Mouse (Mus musculus) layer of hippocampus, adult 2 months (tissue): ENCODE measurements around the gene Adprhl2. TPM values are rescaled to one million over a fixed set of nuclear protein-coding genes. Genes with fewer than 3 reads are reported as not detected.

ENCODE experiments used
- DNase-seq, 2 experiments: peaks; one replicate each; pipeline ENCODE4 v3.0.0; 2022; ENCODE audit warnings: low spot score in 2 of 2
- H3K27ac ChIP-seq: fragments of 200-600 bp; 2 replicates; pipeline ENCODE4 v1.8.1; 2022
- H3K4me3 ChIP-seq: fragments of 200-600 bp; 2 replicates; pipeline ENCODE4 v1.8.1; 2022; ENCODE audit warnings: mild to moderate bottlenecking
- CTCF ChIP-seq: fragments of 200-600 bp; conservative IDR thresholded peaks from 2 replicates; pipeline ENCODE4 v1.8.1; 2022; ENCODE audit warnings: antibody characterized with exemption, mild to moderate bottlenecking, moderate library complexity
- total RNA-seq, 2 experiments: library from RNA; stranded (reverse); gene quantifications; 2 replicates each; pipeline ENCODE4 v1.2.3; 2021

The Adprhl2 gene
- total RNA-seq, 2 experiments from 2014 or later: 32.2 to 33.0 TPM

GRCm38 (mm10) chr4:126316443-126317040 is 5.0 kb downstream of the Adprhl2 start:
- H3K4me3 ChIP-seq: no peak overlapping the region
- TF ChIP-seq CTCF: no peak
- DNase-seq: no peak
- peak overlapping the region; percentile 59; the same call in 1 of the 2 replicates for H3K27ac ChIP-seq

DNA sequence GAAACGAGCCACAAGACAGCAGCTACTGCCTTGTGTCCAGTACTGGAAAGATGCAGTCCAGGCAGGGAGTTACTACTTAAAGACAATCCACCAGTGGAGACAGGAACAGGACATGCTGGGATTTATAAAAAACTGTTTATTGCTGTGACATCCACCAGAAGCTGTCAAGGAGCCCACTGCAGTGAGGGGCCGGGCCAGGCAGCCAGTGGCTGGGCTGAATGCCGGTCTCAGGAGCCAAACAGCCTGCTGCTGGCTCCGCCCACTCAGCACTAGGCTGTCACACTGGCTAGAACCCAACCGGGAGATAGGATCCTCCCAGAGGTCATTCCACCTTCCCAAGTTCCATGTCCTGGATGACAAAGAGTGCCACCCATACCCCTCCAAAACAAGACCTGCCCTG is 5.6 kb downstream of the Adprhl2 start:
- Histone ChIP-seq H3K4me3 (no peak overlapping the region), H3K27ac (peak overlapping the region; percentile 59)
- no peak for TF ChIP-seq CTCF
- no peak for DNase-seq

- DNase-seq: no peak
- no peak for TF ChIP-seq CTCF
- H3K27ac ChIP-seq: no peak overlapping the region
- no peak overlapping the region for H3K4me3 ChIP-seq
Observed at GRCm38 (mm10) chr4:126314393-126314792, 7.1 kb downstream of the Adprhl2 start.

DNA sequence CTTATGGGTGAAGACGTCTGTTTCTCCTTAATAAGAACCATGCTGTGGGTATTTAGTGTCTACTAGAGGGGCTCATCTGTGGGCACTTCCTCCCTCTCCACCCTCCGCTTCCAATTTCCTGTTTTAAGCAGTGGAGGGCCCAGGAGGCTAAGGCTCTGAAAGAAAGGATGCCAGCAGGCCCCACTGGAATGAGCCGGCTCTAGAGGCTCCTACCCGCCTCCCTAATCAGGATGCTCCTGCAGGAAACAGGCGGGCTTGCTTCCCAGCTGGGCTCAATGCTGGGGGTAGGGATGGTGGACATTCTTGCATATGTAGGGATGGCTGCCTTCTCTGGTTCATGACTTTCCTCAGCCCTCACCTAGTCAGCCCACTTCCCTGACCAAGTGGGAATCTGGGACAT is 8.3 kb downstream of the Adprhl2 start:
- TF ChIP-seq CTCF: no peak
- H3K4me3 ChIP-seq: no peak overlapping the region
- H3K27ac ChIP-seq: no peak overlapping the region
- DNase-seq: no peak

- no peak for TF ChIP-seq CTCF
- no peak for DNase-seq
- Histone ChIP-seq H3K27ac (no peak overlapping the region), H3K4me3 (no peak overlapping the region)
Observed at GRCm38 (mm10) chr4:126311566-126312200, 9.8 kb downstream of the Adprhl2 start.

DNA sequence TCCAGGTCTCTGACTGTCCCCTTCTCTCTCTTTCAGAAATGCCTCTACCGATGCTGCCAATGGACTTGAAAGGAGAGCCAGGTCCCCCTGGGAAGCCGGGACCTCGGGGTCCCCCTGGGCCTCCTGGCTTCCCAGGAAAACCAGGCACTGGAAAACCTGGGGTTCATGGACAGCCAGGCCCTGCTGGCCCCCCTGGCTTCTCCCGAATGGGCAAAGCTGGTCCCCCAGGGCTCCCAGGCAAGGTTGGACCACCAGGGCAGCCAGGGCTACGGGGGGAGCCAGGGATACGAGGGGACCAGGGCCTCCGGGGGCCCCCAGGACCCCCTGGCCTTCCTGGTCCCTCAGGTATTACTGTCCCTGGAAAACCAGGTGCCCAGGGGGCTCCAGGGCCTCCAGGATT is 11.2 kb downstream of the Adprhl2 start:
- Histone ChIP-seq H3K4me3 (no peak overlapping the region), H3K27ac (no peak overlapping the region)
- TF ChIP-seq CTCF: no peak
- DNase-seq: no peak

DNA sequence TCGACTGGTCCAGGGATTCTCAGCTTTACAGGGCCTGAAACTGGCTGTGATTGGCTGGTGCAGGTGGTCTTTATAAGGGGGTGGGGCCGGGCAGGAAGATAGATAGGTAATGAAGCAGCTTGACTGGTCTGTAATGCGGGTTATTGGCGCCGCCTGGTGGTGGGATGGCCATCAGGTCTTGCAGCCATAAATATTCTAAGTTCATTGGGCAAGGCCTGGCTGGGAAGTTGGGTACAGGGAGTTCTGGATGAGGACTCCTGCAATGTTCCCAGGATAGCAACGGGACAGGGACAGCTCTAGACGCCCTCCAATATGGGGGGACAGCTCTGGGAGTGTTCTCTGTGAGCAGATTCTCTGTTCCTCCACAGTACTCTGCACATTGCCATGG is 11.6 kb downstream of the Adprhl2 start:
- TF ChIP-seq CTCF: peak; percentile 78
- peak overlapping the region; percentile 43 for H3K4me3 ChIP-seq

DNA sequence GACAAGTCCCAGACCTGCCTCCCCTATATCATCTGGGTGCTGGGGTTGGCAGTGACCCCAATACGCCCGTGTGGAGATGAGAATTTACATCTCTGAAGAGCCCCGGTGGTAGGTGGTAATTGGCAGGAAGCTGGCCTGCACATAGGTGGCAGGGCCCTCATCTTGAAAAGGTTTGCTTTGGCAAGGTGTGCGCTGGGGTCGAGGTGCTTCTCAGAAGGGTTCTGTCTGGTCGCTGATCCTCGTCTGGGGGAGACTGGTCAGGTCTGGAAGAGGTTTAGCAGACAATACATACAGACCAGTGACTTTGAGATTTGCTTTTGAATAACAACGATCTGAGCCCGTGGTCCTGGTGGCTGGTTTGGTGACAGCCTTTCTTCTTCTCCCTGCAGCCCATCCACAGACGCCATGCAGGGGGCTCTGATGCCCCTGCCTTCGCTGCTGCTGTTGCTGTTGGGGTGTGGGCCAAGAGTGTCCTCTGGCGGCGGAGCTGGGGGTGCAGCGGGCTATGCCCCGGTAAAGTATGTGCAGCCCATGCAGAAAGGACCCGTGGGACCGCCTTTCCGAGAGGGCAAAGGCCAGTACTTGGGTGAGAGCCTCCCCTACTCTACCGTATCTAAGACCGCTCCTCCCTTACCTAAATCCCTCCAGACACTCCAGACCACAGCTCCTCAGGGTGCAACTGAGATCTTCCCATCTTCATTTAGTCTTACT is 12.1 kb downstream of the Adprhl2 start:
- peak overlapping the region; percentile 43 for H3K4me3 ChIP-seq

More for the DNA sequence above, 11.6 kb downstream of the Adprhl2 start:
- H3K27ac ChIP-seq: no peak overlapping the region
- DNase-seq: peak; percentile 80 to 93

DNA sequence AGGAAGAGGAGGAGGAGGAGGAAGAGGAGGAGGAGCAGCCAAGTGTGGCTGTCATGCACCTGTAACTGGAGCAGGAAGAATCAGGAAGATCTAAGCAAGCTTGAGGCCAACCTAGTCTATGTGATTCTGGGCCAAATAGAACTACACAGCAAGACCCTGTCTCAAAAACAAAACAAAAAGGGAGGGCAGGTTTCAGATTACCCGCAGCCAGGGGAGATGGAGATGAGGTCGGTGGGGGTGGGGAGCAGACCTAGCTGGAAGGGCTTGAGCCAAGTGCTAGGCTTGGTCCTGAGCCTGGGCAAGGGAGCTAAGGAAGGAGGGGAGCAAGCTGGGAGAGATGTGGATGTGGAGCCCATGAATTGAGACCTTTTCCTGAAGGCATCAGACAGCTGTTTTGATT is 14.7 kb downstream of the Adprhl2 start:
- H3K27ac ChIP-seq: no peak overlapping the region
- no peak overlapping the region for H3K4me3 ChIP-seq
- no peak for DNase-seq
- no peak for TF ChIP-seq CTCF

More for the DNA sequence above, 12.1 kb downstream of the Adprhl2 start:
- no peak for DNase-seq
- TF ChIP-seq CTCF: no peak
- H3K27ac ChIP-seq: no peak overlapping the region

GRCm38 (mm10) chr4:126306058-126306457 is 15.4 kb downstream of the Adprhl2 start:
- no peak overlapping the region for H3K4me3 ChIP-seq
- no peak overlapping the region for H3K27ac ChIP-seq
- peak; percentile 41 for TF ChIP-seq CTCF
- no peak for DNase-seq

DNA sequence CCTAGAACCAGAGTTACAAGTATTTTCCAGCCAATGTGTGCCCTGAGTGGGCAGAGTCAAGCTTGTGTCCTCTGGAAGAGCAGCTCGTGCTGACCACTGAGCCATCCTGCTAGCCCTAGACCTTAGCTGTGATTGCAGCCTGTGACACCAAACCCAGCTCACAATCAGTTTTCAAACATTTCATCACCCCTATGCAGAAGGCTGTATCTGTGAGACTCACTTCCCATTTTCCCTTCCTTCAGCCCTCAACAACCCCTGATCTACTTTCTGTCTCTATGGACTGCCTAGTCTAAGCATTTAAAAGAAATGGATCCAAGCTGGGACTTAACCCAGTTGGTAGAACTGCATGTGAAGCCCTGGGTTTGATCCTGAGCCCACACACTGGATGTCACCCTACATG is 16.1 kb downstream of the Adprhl2 start:
- no peak for DNase-seq
- no peak for TF ChIP-seq CTCF
- H3K27ac ChIP-seq: no peak overlapping the region
- H3K4me3 ChIP-seq: no peak overlapping the region

- peak; percentile 67 for TF ChIP-seq CTCF
- Histone ChIP-seq H3K27ac (no peak overlapping the region), H3K4me3 (no peak overlapping the region)
- no peak for DNase-seq
Observed at GRCm38 (mm10) chr4:126303877-126304276, 17.6 kb downstream of the Adprhl2 start.

DNA sequence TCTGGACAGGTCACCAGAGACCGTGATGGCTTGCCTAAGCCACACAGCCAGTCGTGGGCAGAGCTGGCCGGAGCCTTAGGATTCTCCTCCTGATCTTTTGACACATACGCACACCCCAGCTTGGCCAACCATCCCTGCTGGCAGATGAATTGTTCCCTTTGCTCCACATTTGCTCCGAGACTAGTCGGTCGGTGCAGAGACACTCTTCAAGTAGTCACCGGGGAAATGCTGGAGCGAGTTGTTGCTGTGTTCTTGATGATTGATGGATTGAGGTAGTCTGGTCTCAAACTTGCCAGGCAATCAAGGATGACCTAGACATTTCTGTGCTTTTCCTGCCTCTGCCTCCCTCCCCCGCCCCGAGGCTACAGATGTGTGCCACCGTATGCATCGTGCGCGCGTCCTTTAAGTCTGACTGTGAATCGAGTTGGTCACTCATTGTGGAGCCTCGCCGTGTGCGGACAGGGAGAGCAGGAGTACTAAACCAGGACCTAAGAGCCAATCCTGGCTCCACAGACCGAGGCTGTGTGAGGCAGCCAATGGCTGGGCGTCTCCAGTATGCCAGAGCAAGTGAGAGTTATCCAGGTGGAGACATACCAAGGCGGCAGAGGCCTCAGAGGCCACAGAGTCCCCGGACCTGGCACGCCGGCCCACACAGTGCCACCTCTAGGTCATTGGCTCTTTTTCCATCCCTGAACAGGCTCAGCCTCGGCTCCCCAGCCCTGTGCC is 19.8 kb downstream of the Adprhl2 start:
- no peak for DNase-seq
- H3K4me3 ChIP-seq: peak overlapping the region; percentile 23
- TF ChIP-seq CTCF: no peak
- H3K27ac ChIP-seq: no peak overlapping the region
